Mouse (Mus musculus) thymus, adult 2 months (tissue): ENCODE measurements around the gene Kif1b. TPM values are rescaled to one million over a fixed set of nuclear protein-coding genes. Genes with fewer than 3 reads are reported as not detected.

Experiments
- DNase-seq: peaks from one replicate; pipeline ENCODE4 v3.0.0; 2021
- H3K27ac ChIP-seq: fragments of 200-500 bp; 2 replicates; pipeline ENCODE4 v1.5.1; 2012; ENCODE audit warnings: low read length, control low read depth; ENCODE audit not compliant: control insufficient read depth, insufficient read depth
- H3K27me3 ChIP-seq: fragments of 200-500 bp; 2 replicates; pipeline ENCODE4 v1.6.1; 2012; ENCODE audit warnings: mild to moderate bottlenecking, low read length, moderate library complexity, mixed read lengths; ENCODE audit not compliant: control insufficient read depth, insufficient read depth
- H3K36me3 ChIP-seq: fragments of 200-500 bp; 2 replicates; pipeline ENCODE4 v1.6.1; 2012; ENCODE audit warnings: mild to moderate bottlenecking, low read length, moderate library complexity; ENCODE audit not compliant: control insufficient read depth, insufficient read depth
- H3K4me1 ChIP-seq: fragments of 200-500 bp; replicated peaks from 2 replicates; pipeline ENCODE4 v1.6.1; 2012; ENCODE audit warnings: low read length; ENCODE audit not compliant: control insufficient read depth, insufficient read depth
- H3K4me3 ChIP-seq: fragments of 200-500 bp; 2 replicates; pipeline ENCODE4 v1.5.1; 2012; ENCODE audit warnings: mild to moderate bottlenecking, low read length, control low read depth, moderate library complexity; ENCODE audit not compliant: control insufficient read depth, insufficient read depth
- CTCF ChIP-seq: fragments of 200-500 bp; IDR thresholded peaks from 2 replicates; pipeline ENCODE4 v1.5.1; 2012; ENCODE audit warnings: mild to moderate bottlenecking, control low read depth, low read length, moderate library complexity, borderline replicate concordance; ENCODE audit not compliant: control insufficient read depth, poor library complexity, insufficient read depth; ENCODE audit errors: extremely low read depth
- POLR2A ChIP-seq: fragments of 200-500 bp; IDR thresholded peaks from 2 replicates; pipeline ENCODE4 v1.6.1; 2012; ENCODE audit warnings: mild to moderate bottlenecking, low read length, control low read depth, moderate library complexity; ENCODE audit not compliant: control insufficient read depth, poor library complexity, insufficient read depth; ENCODE audit errors: extremely low read depth
- WGBS: fragments of 180-500 bp; shearing (Covaris S2); methylation state at CpG from one replicate; pipeline ENCODE4 v1.1.7; 2018; 5-methylcytosine and 5-hydroxymethylcytosine counted together
- polyA plus RNA-seq: library from polyadenylated mRNA; depleted of rRNA; stranded (reverse); fragments of >200 nt; gene quantifications from 2 replicates; pipeline ENCODE4 v1.2.3, GENCODE M21; 2012

Gene Kif1b
- polyA plus RNA-seq, 1 experiment = 23.9 TPM

DNA sequence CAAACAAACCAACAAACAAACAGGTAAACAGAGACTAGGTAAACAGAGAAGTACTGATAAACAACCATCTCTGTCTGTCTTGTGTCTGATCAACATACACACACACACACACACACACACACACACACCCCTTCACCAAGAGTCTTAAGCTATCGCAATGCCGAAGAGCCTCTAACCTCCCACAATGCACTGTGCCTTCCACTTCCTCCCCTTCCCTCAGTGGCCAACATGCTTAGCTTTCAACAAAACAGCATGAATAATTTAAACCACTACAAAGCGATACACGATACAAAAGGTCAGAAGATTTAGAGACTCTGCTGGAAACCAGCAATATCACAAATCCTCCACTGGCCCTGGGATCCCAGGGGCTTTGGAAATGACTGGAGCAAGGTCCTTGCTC, 14.8 kb upstream of the Kif1b start:
- no peak for DNase-seq
- no peak overlapping the region for H3K4me3 ChIP-seq
- no peaks in the 10 kb centered on the region; the same call in 1 of the 2 replicates for H3K27me3 ChIP-seq
- H3K4me1 ChIP-seq = peaks cover 17% of the 10 kb centered on the region
- no peak for TF ChIP-seq POLR2A
- TF ChIP-seq CTCF = no peak
- 16% methylated on average over 4 of the region's 4 CpGs for WGBS
- H3K36me3 ChIP-seq = peaks cover 1% of the 10 kb centered on the region
- H3K27ac ChIP-seq = no peak overlapping the region

DNA sequence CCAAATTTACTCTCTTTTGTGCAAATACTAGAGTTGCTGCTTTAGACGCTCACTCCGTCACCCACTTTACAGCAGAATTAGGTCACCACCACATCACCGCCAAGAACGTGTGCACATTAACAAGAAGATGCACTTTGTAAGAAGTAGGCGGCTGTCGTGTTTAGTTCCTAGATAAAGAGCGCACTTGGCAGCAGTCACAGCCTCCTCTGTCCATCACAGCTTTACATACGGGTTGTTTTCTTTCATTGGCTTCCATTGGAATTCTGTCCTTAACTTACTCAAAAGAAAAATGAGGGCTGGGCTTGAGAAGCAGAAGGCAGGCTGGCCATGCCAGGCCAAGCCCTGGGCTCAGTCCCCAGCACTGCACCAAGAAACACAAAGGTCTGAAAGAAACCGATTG, 11.6 kb upstream of the Kif1b start:
- 85% methylated on average over 9 of the region's 9 CpGs for WGBS
- TF ChIP-seq POLR2A = no peak
- no peak for TF ChIP-seq CTCF
- Histone ChIP-seq H3K36me3 (no peaks in the 10 kb centered on the region), H3K27ac (no peak overlapping the region), H3K27me3 (no peaks in the 10 kb centered on the region; the same call in 1 of the 2 replicates), H3K4me3 (no peak overlapping the region), H3K4me1 (peaks cover 17% of the 10 kb centered on the region)
- DNase-seq = no peak

DNA sequence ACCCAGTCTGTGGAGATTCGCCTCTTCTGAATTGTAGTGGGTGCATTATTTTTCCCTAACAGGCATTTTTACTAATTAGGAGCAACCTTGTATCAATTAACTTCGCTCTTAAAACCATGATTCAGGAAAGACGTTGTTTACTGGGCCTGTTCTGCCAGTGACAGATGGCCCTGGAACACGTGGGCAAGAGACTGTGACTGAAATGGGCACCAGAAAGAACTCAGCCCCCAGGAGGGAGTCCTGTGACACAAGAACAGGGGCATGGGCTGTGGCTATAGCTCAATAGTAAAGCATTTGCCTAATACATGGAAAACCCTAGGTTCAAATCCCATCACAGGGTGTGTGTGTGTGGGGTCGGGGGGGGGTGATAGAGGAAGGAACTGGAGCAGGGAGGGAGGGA, 9.9 kb upstream of the Kif1b start:
- Histone ChIP-seq H3K27ac (no peak overlapping the region), H3K4me1 (peaks cover 10% of the 10 kb centered on the region), H3K4me3 (no peak overlapping the region), H3K27me3 (no peaks in the 10 kb centered on the region), H3K36me3 (no peaks in the 10 kb centered on the region)
- TF ChIP-seq CTCF (no peak), POLR2A (no peak)
- 73% methylated on average over 5 of the region's 5 CpGs for WGBS
- no peak for DNase-seq

DNA sequence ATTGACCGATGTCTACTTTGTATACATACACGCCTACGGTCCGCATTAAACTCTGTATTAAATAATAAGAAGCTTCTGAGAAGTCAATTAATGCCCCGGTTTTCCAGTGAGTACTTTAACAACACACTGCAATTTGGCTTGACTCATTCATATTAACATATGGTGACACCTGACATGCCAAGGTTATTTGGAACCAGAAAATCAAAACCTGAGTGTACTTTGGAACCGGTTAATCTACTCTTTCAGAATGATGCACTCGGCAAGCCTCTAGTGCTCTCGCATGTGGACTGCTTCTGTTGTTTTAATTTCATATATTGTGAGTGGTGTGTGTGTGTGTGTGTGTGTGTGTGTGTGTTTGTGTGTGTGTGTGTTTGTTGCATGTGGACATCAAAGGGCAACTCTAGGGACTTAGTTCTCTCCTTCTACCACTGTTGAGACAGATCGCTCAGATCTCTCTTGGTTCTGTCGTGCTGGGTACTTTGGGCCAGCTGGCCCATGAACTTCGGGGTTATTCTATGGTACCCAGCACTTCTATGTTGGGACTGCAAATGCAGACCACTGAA, 6.9 kb upstream of the Kif1b start:
- Histone ChIP-seq H3K4me3 (no peak overlapping the region), H3K27ac (no peak overlapping the region), H3K36me3 (no peaks in the 10 kb centered on the region), H3K27me3 (no peaks in the 10 kb centered on the region), H3K4me1 (0 out of 2 replicates have a peak, but pooled peaks cover 5% of the 10 kb centered on the region)
- WGBS = 97% methylated on average over 11 of the region's 11 CpGs
- DNase-seq = no peak
- TF ChIP-seq POLR2A (no peak), CTCF (no peak)

DNA sequence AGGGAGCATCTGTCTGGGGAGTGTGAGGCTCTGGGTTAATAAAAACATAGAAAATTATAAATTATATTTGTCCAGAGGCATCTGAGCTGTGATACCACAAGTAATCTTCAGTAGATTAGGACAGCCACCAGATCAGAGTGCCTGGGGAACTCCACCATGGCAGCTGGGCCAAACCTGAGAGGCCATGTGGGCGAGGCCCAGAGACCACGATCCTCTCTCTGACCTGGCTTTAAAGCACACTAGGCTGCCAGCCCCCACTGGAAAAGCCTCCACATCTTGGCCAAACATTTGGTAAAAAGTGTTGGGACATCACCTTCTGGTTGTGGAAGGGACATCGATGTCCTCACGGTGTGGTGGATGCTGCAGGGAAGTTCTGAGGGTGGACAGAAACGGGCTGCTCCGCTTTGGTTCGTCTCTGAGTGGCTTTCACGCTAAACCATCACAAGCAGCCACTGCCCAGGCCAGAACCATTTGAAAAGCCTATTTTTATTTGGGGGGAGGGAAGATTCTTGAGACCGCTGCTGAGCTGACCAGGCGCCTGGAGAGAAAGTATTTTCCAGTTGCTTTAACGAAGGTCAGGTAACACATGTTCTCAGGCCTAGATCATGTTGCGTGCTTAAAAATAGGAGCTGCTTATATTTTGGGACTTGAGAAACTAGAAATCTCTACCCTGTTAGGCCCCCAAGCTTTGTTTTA, 6.2 kb upstream of the Kif1b start:
- H3K36me3 ChIP-seq = no peaks in the 10 kb centered on the region
- no peak for TF ChIP-seq CTCF
- no peak for TF ChIP-seq POLR2A
- H3K27me3 ChIP-seq = no peaks in the 10 kb centered on the region
- 0 out of 2 replicates have a peak, but pooled peaks cover 6% of the 10 kb centered on the region for H3K4me1 ChIP-seq
- DNase-seq = no peak
- no peak overlapping the region for H3K4me3 ChIP-seq
- no peak overlapping the region for H3K27ac ChIP-seq
- WGBS = 96% methylated on average over 12 of the region's 12 CpGs

GRCm38 (mm10) chr4:149311996-149312395, 4.5 kb upstream of the Kif1b start:
- WGBS = 93% methylated on average over 5 of the region's 5 CpGs
- no peak overlapping the region for H3K27ac ChIP-seq
- peaks cover 9% of the 10 kb centered on the region for H3K4me1 ChIP-seq
- no peak overlapping the region for H3K4me3 ChIP-seq
- no peak for DNase-seq
- TF ChIP-seq POLR2A (no peak), CTCF (no peak)
- H3K27me3 ChIP-seq = peaks cover under 1% of the 10 kb centered on the region; the same call in 1 of the 2 replicates
- H3K36me3 ChIP-seq = no peaks in the 10 kb centered on the region

DNA sequence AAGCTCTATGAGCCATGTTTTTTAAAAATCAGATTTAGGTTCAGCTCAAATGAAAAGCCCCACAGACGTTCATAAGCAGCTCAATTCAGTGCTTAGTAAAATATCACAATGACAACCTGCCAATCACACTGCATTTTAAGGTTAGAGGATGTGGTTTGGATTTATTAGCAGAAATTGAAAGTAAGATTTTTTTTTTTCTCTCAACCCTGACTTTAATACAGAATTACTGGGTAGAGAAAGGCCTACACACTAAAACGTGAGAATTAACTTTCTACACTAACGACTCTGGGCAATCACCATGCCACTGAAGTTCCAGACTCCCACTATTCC, 963 bp upstream of the Kif1b start:
- no peak overlapping the region for H3K4me3 ChIP-seq
- H3K4me1 ChIP-seq = peaks cover 17% of the 10 kb centered on the region
- peaks cover 11% of the 10 kb centered on the region for H3K27me3 ChIP-seq
- DNase-seq = no peak
- no peak overlapping the region for H3K27ac ChIP-seq
- H3K36me3 ChIP-seq = no peaks in the 10 kb centered on the region
- no peak for TF ChIP-seq CTCF
- 22% methylated on average over 3 of the region's 3 CpGs for WGBS
